Mouse (Mus musculus) liver, embryonic 11.5 days (tissue): Measurements from ENCODE around the gene Galnt16. TPM values are rescaled to one million over a fixed set of nuclear protein-coding genes. Genes with fewer than 3 reads are reported as not detected.

Experiments
- ATAC-seq: fragments of 200-750 bp; cut with Nextera tagmentation; replicated peaks from 2 replicates; pipeline ENCODE4 v1.8.0; 2017; ENCODE audit warnings: moderate number of reproducible peaks, mild to moderate bottlenecking, moderate TSS enrichment, moderate library complexity; ENCODE audit not compliant: low FRiP score
- DNase-seq: peaks from one replicate; pipeline ENCODE4 v3.0.0-alpha.2; 2017; ENCODE audit warnings: low spot score
- H3K27ac ChIP-seq: fragments of 300-500 bp; sonication (generic); 2 replicates; pipeline ENCODE4 v1.5.1; 2014; ENCODE audit warnings: mild to moderate bottlenecking, low read depth, low read length, control low read depth
- H3K27me3 ChIP-seq: fragments of 300-500 bp; sonication (generic); replicated peaks from 2 replicates; pipeline ENCODE4 v1.6.1; 2014; ENCODE audit warnings: low read length, mixed read lengths; ENCODE audit not compliant: control insufficient read depth, insufficient read depth
- H3K36me3 ChIP-seq: fragments of 300-500 bp; sonication (generic); 2 replicates; pipeline ENCODE4 v1.6.1; 2014; ENCODE audit warnings: mild to moderate bottlenecking, low read length, moderate library complexity, mixed read lengths; ENCODE audit not compliant: control insufficient read depth, insufficient read depth
- H3K4me1 ChIP-seq: fragments of 300-500 bp; sonication (generic); replicated peaks from 2 replicates; pipeline ENCODE4 v1.6.1; 2014; ENCODE audit warnings: low read length, mixed read lengths; ENCODE audit not compliant: control insufficient read depth, insufficient read depth
- H3K4me2 ChIP-seq: fragments of 300-500 bp; sonication (generic); 2 replicates; pipeline ENCODE4 v1.6.1; 2014; ENCODE audit warnings: mild to moderate bottlenecking, control low read depth, moderate library complexity
- H3K4me3 ChIP-seq: fragments of 300-500 bp; sonication (generic); 2 replicates; pipeline ENCODE4 v1.5.1; 2014; ENCODE audit warnings: low read depth, low read length, control low read depth
- H3K9ac ChIP-seq: fragments of 300-500 bp; sonication (generic); 2 replicates; pipeline ENCODE4 v1.6.1; 2014; ENCODE audit warnings: low read depth, low read length, control low read depth
- H3K9me3 ChIP-seq: fragments of 300-500 bp; sonication (generic); 2 replicates; pipeline ENCODE4 v1.6.1; 2016; ENCODE audit warnings: low read length, inconsistent platforms, mixed read lengths; ENCODE audit not compliant: control insufficient read depth
- WGBS: fragments of 180-500 bp; shearing (Covaris S2); extraction: QIAGEN DNeasy Blood & Tissue Kit; methylation state at CpG from one replicate; pipeline ENCODE4 v1.1.7; 2014; 5-methylcytosine and 5-hydroxymethylcytosine counted together
- polyA plus RNA-seq: library from polyadenylated mRNA; unstranded; fragments of >200 nt; fragmentation: Nextera tagmentation; extraction: Ambion mirVana; gene quantifications from 2 replicates; pipeline ENCODE4 v1.2.1, GENCODE M21; 2014

Galnt16 gene
- polyA plus RNA-seq, 1 experiment from 2014 or later: 0.92 TPM

GRCm38 (mm10) chr12:80595566-80595965 lies 77.5 kb downstream of the Galnt16 start:
- H3K4me1 ChIP-seq: no peaks in the 10 kb centered on the region
- ATAC-seq (peak; percentile 87), DNase-seq (no peak)
- WGBS: 73% methylated on average over 4 of the region's 4 CpGs
- H3K9me3 ChIP-seq: no peaks in the 10 kb centered on the region
- H3K27ac ChIP-seq: no peak overlapping the region
- H3K4me2 ChIP-seq: no peak overlapping the region
- H3K27me3 ChIP-seq: no peaks in the 10 kb centered on the region
- H3K36me3 ChIP-seq: no peaks in the 10 kb centered on the region
- H3K9ac ChIP-seq: no peak overlapping the region
- no peak overlapping the region for H3K4me3 ChIP-seq

- Histone ChIP-seq H3K4me1 (no peaks in the 10 kb centered on the region), H3K4me2 (no peak overlapping the region), H3K9me3 (no peaks in the 10 kb centered on the region), H3K36me3 (no peaks in the 10 kb centered on the region), H3K4me3 (no peak overlapping the region), H3K27ac (no peak overlapping the region), H3K27me3 (no peaks in the 10 kb centered on the region), H3K9ac (no peak overlapping the region)
- ATAC-seq (no peak), DNase-seq (no peak)
- 60% methylated on average over 4 of the region's 4 CpGs for WGBS
Observed at GRCm38 (mm10) chr12:80595968-80596367, 77.9 kb downstream of the Galnt16 start.

- Histone ChIP-seq H3K9ac (no peak overlapping the region), H3K4me2 (no peak overlapping the region), H3K9me3 (no peaks in the 10 kb centered on the region), H3K27ac (no peak overlapping the region), H3K27me3 (no peaks in the 10 kb centered on the region; the same call in 1 of the 2 replicates), H3K36me3 (no peaks in the 10 kb centered on the region), H3K4me1 (peaks cover 1% of the 10 kb centered on the region), H3K4me3 (no peak overlapping the region)
- 39% methylated on average over 7 of the region's 7 CpGs for WGBS
- ATAC-seq (no peak), DNase-seq (no peak)
Observed at GRCm38 (mm10) chr12:80598236-80598635, 80.2 kb downstream of the Galnt16 start.

- peaks cover 6% of the 10 kb centered on the region for H3K4me1 ChIP-seq
- WGBS: 60% methylated on average over 6 of the region's 6 CpGs
Observed at GRCm38 (mm10) chr12:80598756-80599155, 80.7 kb downstream of the Galnt16 start.

GRCm38 (mm10) chr12:80601597-80602269 lies 83.7 kb downstream of the Galnt16 start:
- Histone ChIP-seq H3K27me3 (no peaks in the 10 kb centered on the region; the same call in 1 of the 2 replicates), H3K27ac (no peak overlapping the region)
- WGBS: 81% methylated on average over 9 of the region's 9 CpGs

More at GRCm38 (mm10) chr12:80598756-80599155, 80.7 kb downstream of the Galnt16 start:
- no peaks in the 10 kb centered on the region; the same call in 1 of the 2 replicates for H3K27me3 ChIP-seq
- H3K9ac ChIP-seq: no peak overlapping the region
- H3K27ac ChIP-seq: no peak overlapping the region
- no peak overlapping the region for H3K4me3 ChIP-seq
- H3K9me3 ChIP-seq: no peaks in the 10 kb centered on the region
- DNase-seq (no peak), ATAC-seq (no peak)
- H3K4me2 ChIP-seq: no peak overlapping the region; the same call in 1 of the 2 replicates
- H3K36me3 ChIP-seq: no peaks in the 10 kb centered on the region

GRCm38 (mm10) chr12:80602432-80602831 lies 84.4 kb downstream of the Galnt16 start:
- Histone ChIP-seq H3K4me3 (no peak overlapping the region), H3K27ac (no peak overlapping the region), H3K4me1 (peaks cover 8% of the 10 kb centered on the region), H3K27me3 (no peaks in the 10 kb centered on the region; the same call in 1 of the 2 replicates), H3K36me3 (no peaks in the 10 kb centered on the region), H3K4me2 (no peak overlapping the region), H3K9ac (no peak overlapping the region), H3K9me3 (no peaks in the 10 kb centered on the region)
- 86% methylated on average over 5 of the region's 5 CpGs for WGBS
- DNase-seq: no peak
- ATAC-seq: no peak

More at GRCm38 (mm10) chr12:80601597-80602269, 83.7 kb downstream of the Galnt16 start:
- ATAC-seq (no peak), DNase-seq (no peak)
- Histone ChIP-seq H3K4me2 (no peak overlapping the region), H3K4me1 (peaks cover 8% of the 10 kb centered on the region), H3K9ac (no peak overlapping the region), H3K9me3 (no peaks in the 10 kb centered on the region), H3K36me3 (no peaks in the 10 kb centered on the region), H3K4me3 (no peak overlapping the region)

GRCm38 (mm10) chr12:80603566-80603965 lies 85.5 kb downstream of the Galnt16 start:
- no peaks in the 10 kb centered on the region for H3K9me3 ChIP-seq
- no peak overlapping the region for H3K27ac ChIP-seq
- H3K27me3 ChIP-seq: no peaks in the 10 kb centered on the region; the same call in 1 of the 2 replicates
- no peaks in the 10 kb centered on the region for H3K36me3 ChIP-seq
- DNase-seq: no peak
- peaks cover 8% of the 10 kb centered on the region for H3K4me1 ChIP-seq
- no peak overlapping the region for H3K4me3 ChIP-seq
- no peak overlapping the region for H3K9ac ChIP-seq
- WGBS: 27% methylated on average over 4 of the region's 4 CpGs
- no peak overlapping the region for H3K4me2 ChIP-seq
- no peak for ATAC-seq

- H3K27me3 ChIP-seq: no peaks in the 10 kb centered on the region; the same call in 1 of the 2 replicates
- DNase-seq: no peak
- H3K4me3 ChIP-seq: no peak overlapping the region
- H3K27ac ChIP-seq: no peak overlapping the region
- peaks cover 8% of the 10 kb centered on the region for H3K4me1 ChIP-seq
- 84% methylated on average over 2 of the region's 2 CpGs for WGBS
- H3K36me3 ChIP-seq: no peaks in the 10 kb centered on the region
- ATAC-seq: no peak
- H3K9ac ChIP-seq: no peak overlapping the region
- no peak overlapping the region for H3K4me2 ChIP-seq
- H3K9me3 ChIP-seq: no peaks in the 10 kb centered on the region
Observed at GRCm38 (mm10) chr12:80604218-80604617, 86.1 kb downstream of the Galnt16 start.

- H3K4me3 ChIP-seq: no peak overlapping the region
- no peak overlapping the region for H3K4me2 ChIP-seq
- H3K27me3 ChIP-seq: no peaks in the 10 kb centered on the region
- H3K4me1 ChIP-seq: peaks cover 4% of the 10 kb centered on the region; the same call in 1 of the 2 replicates
- H3K27ac ChIP-seq: no peak overlapping the region
- 58% methylated on average over 1 of the region's 1 CpGs for WGBS
- ATAC-seq (no peak), DNase-seq (no peak)
- no peaks in the 10 kb centered on the region for H3K36me3 ChIP-seq
- H3K9me3 ChIP-seq: no peaks in the 10 kb centered on the region
- no peak overlapping the region for H3K9ac ChIP-seq
Observed at GRCm38 (mm10) chr12:80608576-80608975, 90.5 kb downstream of the Galnt16 start.
